Mouse (Mus musculus): ENCODE measurements around the gene Cpsf4. TPM values are rescaled to one million over a fixed set of nuclear protein-coding genes. Genes with fewer than 3 reads are reported as not detected.

Gene Cpsf4
- polyA plus RNA-seq, 1 experiment from 2014 or later, result 55.6 TPM

DNA sequence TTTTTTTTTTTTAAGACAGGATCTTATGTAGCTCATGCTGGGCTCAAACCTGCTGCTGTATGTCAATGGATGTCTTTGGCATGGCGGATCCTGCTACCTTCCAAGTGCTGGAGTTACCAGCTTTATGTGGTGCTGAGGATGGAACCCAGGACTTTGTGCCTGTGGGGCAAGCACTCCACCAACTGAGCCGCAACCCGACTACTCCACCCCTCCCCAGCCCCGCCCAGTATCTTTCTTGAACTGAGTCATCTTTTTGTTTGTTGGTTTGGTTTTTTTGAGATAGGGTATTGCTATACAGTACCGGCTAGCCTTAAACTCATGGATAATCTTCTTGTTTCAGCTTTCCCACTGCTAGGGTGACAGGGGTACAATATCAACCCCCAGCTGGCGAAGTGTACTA, 22.4 kb downstream of the Cpsf4 start:
- Histone ChIP-seq H3K4me1 (peaks cover 19% of the 10 kb centered on the region), H3K4me3 (no peak overlapping the region; the same call in 1 of the 2 replicates), H3K27ac (no peak overlapping the region), H3K36me3 (peaks cover 50% of the 10 kb centered on the region), H3K27me3 (no peaks in the 10 kb centered on the region), H3K9ac (no peak overlapping the region), H3K4me2 (replicated peaks) (peak overlapping the region; percentile 83; the same call in 1 of the 2 replicates), H3K9me3 (no peaks in the 10 kb centered on the region)
- WGBS, result 94% methylated on average over 6 of the region's 6 CpGs
- no peak for ATAC-seq (ENCODE audit: low FRiP score, low read depth)

DNA sequence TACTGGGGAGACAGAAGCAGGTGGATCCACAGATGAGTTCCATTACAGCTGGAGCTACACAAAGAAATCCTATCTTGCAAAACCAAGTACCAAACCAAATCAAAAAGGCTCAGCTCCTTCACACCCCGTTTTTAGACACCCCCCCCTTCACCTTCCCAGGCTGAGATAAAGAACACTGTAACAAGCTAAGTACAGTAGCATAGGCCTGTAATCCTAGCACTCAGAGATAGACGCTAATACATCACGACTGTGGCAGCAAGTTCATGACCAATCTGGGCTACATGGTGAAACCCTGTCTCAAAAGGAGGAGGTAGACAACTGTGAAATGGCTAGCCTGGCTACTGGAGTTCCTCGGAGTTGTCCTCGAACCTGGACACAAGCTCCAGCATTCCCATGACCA, 23.4 kb downstream of the Cpsf4 start:
- Histone ChIP-seq H3K4me2 (replicated peaks) (peak overlapping the region; percentile 83), H3K4me1 (peaks cover 19% of the 10 kb centered on the region), H3K9ac (peak overlapping the region; percentile 98), H3K27ac (no peak overlapping the region), H3K36me3 (peaks cover 52% of the 10 kb centered on the region), H3K9me3 (no peaks in the 10 kb centered on the region), H3K27me3 (no peaks in the 10 kb centered on the region), H3K4me3 (peak overlapping the region; percentile 93)
- WGBS, result 54% methylated on average over 5 of the region's 5 CpGs
- no peak for ATAC-seq (ENCODE audit: low FRiP score, low read depth)

DNA sequence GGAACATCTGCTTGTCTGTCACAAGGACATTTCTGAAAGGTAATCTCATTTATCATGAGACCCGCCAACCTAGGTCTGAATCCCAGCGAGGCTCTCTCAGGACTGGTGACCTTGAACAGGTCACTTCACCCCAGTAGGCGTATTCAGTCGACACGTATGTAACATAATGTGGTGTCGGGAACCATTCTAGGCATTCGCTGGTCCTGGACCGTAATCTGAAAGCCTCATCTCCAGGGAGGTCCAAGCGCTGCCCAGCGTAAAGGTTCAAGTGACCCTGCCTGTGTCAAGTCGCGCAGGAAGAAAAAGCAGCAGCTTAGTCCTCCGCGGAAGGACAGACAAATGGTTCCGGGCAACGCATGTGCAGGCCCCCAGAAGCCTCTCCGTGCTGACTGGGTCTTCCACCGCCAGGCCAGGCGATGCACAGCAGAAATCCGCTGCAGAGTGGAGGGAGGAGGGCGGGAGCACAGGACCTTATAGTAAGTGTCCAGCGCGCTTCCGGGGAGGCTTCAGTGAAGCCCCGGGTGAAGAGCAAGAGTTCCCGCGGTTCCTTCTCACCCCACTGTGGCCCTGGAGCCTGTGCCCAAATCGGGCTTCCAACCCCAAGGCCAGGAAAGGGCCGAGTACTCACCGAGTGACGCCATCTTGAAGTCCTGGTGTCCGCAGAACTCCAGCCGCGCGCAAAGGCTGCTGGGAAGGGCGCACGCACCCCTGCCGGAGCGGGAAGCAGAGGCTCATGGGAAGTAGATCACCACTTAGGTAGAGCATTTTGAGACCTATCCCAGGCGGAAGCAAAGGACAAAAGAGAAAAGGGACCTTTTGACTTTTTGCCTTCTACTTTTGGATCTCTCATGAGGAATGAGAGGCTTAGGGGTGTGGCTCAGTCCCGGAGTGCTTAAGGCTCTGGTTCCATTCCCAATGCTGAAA, 24.1 kb downstream of the Cpsf4 start:
- Histone ChIP-seq H3K36me3 (peaks cover 52% of the 10 kb centered on the region), H3K4me3 (peak overlapping the region; percentile 93), H3K9ac (peak overlapping the region; percentile 98), H3K27me3 (no peaks in the 10 kb centered on the region), H3K9me3 (no peaks in the 10 kb centered on the region), H3K4me2 (replicated peaks) (peak overlapping the region; percentile 83), H3K27ac (peak overlapping the region; percentile 74), H3K4me1 (peaks cover 19% of the 10 kb centered on the region)
- ATAC-seq (ENCODE audit: low FRiP score, low read depth), result peak; percentile 90
- under 1% methylated on average over 41 of the region's 41 CpGs for WGBS

DNA sequence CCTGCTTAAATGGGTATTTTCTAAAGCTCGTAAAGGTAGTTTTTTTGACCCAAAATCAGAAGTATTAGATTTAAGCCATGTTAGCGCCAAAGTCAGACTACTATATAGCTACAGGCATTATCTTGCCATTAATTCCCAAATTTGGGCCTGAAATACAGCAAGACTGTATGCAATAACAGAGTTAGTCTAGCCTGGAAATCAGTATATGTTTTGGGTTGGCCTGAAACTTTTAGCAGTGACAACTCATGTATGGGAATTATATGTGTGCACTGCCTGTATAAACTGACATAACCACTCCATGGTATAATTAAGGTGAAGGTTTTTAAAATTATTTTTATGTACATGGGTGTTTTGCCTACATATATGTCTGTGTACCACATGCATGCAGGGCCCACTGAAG, 24.9 kb downstream of the Cpsf4 start, which contains the start of gene Atp5j2:
Gene Atp5j2 (minus strand): TSS at position 101 of the 400 bp plus-strand sequence.
- Histone ChIP-seq H3K4me1 (peaks cover 19% of the 10 kb centered on the region), H3K4me3 (peak within 1 kb of the TSS; percentile 93), H3K9ac (peak within 1 kb of the TSS; percentile 98), H3K36me3 (peaks cover 47% of the 10 kb centered on the region), H3K9me3 (no peaks in the 10 kb centered on the region), H3K27ac (peak within 1 kb of the TSS; percentile 74), H3K27me3 (no peaks in the 10 kb centered on the region), H3K4me2 (replicated peaks) (peak within 1 kb of the TSS; percentile 83)
- 90% methylated on average over 2 of the region's 2 CpGs for WGBS
- ATAC-seq (ENCODE audit: low FRiP score, low read depth), result no peak

DNA sequence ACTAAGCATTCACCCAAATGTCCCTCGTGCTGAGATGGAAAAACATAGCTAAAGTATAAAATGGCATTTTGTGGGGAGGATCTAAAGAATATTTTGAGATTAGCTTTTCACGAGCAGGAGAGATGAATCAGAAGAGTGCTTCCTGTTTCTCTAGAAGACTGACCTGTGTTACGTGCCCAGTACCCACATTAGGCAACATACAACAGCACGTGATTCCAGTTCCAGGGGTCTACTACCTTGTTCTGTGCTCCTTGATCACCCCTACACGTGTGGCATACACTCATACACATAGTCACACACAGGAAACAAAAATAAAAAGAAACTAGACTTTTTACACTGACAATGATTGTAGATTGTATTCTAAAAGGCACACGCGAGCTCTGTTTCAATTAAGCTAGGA, 33.4 kb downstream of the Cpsf4 start:
- peaks cover 21% of the 10 kb centered on the region for H3K36me3 ChIP-seq
- WGBS, result 76% methylated on average over 7 of the region's 7 CpGs
- peaks cover 16% of the 10 kb centered on the region for H3K4me1 ChIP-seq
- peak overlapping the region; percentile 69 for H3K4me3 ChIP-seq
- no peak overlapping the region for H3K27ac ChIP-seq
- ATAC-seq (ENCODE audit: low FRiP score, low read depth), result no peak
- H3K9ac ChIP-seq, result no peak overlapping the region
- H3K27me3 ChIP-seq, result no peaks in the 10 kb centered on the region
- H3K4me2 ChIP-seq (replicated peaks), result peak overlapping the region; percentile 97
- no peaks in the 10 kb centered on the region for H3K9me3 ChIP-seq

DNA sequence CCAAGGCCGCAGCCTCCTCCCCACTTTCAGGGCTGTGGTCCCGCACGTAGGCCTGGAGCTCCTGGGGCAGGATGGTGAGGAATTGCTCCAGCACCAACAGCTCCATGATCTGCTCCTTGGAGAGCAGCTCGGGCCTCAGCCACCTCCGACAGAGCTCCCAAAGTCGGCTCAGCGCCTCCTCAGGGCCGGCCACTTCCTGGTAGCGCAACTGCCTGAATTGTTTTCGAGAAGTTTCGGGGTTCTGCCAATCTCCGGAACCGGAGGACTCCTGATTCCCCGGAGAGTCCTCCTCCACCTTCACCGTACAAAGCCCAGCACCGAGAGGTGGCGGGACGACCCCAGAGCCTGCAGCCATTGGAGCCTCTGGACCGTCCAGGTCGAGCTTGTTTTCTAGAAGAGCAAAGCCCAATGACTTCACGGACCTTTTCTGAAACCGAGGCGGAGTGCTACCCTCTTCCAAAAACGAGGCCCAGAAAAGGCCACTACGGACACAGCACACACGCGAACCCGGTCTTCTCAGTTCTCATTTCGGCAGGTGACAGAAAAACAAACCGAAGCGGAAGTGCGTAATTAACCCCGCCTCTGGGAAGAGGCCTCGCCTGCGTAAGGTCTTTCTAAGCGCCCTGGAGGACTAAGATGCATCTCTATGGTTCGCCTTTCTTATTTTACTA, 34.4 kb downstream of the Cpsf4 start, which contains the start of gene Zkscan14:
Gene Zkscan14 (minus strand): TSS at position 548 of the 671 bp plus-strand sequence.
- Histone ChIP-seq H3K27me3 (no peaks in the 10 kb centered on the region), H3K4me2 (replicated peaks) (peak within 1 kb of the TSS; percentile 97), H3K27ac (no peak within 1 kb of the TSS; the same call in 1 of the 2 replicates), H3K36me3 (peaks cover 10% of the 10 kb centered on the region), H3K9me3 (no peaks in the 10 kb centered on the region), H3K9ac (peak within 1 kb of the TSS; percentile 86), H3K4me3 (peak within 1 kb of the TSS; percentile 69), H3K4me1 (peaks cover 25% of the 10 kb centered on the region)
- no peak; the same call in 1 of the 2 replicates for ATAC-seq (ENCODE audit: low FRiP score, low read depth)
- 1% methylated on average over 37 of the region's 37 CpGs for WGBS

DNA sequence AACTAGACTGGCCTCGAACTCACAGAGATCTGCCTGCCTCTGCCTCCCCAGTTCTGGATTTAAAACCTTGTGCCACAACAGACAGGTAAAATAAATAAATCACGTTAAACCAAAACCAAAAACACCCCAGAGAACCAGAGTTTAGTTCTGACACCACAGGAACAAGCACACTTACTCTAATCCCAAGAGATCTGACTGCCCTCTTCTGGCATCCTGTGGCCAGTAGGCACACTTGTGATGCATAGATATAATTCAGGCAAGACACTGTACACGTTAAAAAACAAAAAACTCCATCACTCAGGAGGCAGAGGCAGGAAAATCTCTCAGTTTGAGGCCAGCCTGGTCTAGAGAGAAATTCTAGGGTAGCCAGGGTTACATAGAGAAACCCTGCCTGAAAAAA, 35.4 kb downstream of the Cpsf4 start:
- H3K4me1 ChIP-seq, result peaks cover 25% of the 10 kb centered on the region
- 46% methylated on average over 3 of the region's 3 CpGs for WGBS
- no peak overlapping the region for H3K4me3 ChIP-seq
- no peak overlapping the region for H3K4me2 ChIP-seq (replicated peaks)
- no peak overlapping the region for H3K9ac ChIP-seq
- no peaks in the 10 kb centered on the region for H3K9me3 ChIP-seq
- no peak overlapping the region for H3K27ac ChIP-seq
- no peak for ATAC-seq (ENCODE audit: low FRiP score, low read depth)
- no peaks in the 10 kb centered on the region for H3K27me3 ChIP-seq
- peaks cover 18% of the 10 kb centered on the region for H3K36me3 ChIP-seq

DNA sequence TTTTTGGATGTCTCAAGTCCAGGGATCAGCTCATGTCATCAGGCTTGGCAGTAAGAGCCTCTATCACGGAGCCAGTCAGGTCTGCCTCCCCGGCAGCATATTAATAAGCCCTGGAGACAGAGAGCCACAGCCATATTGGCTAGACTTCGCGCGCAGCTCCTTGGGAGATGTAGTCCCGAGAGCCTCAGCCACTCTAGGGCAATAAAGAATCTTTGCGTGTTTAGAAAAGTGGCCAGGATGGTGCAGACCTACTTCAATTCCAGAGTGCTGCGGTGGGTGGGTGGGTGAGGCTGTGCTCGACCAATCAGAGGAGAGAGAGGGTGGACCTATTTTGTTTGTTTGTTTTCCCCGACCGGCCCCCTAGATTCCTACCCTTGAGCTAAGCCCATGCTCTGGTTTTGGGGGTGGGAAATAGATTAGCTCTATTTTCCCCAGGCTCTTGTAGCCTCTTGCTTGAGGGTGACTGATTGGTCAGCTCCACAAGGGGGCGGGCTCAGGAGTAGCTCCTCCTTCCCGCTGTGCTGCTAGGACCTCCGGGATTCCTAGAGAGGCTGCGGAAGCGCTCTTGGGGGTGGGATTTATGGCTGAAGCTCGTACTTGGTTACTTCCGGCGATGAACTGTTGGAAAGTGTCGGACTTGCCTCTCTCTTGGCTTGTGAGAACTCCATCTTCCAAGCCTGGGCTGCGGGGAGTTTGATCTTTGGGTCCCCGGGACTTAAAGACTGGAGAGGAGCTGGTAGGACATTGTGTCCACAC, 37.1 kb downstream of the Cpsf4 start, which contains the start of gene Zkscan5:
Gene Zkscan5 (plus strand): TSS at position 627 of the 756 bp plus-strand sequence.
- Histone ChIP-seq H3K4me2 (replicated peaks) (peak within 1 kb of the TSS; percentile 72), H3K27me3 (no peaks in the 10 kb centered on the region), H3K4me3 (peak within 1 kb of the TSS; percentile 52), H3K27ac (peak within 1 kb of the TSS; percentile 89), H3K9me3 (no peaks in the 10 kb centered on the region), H3K9ac (peak within 1 kb of the TSS; percentile 62), H3K36me3 (peaks cover 19% of the 10 kb centered on the region), H3K4me1 (peaks cover 25% of the 10 kb centered on the region)
- ATAC-seq (ENCODE audit: low FRiP score, low read depth), result peak; percentile 98
- whole genome bisulfite sequencing, result under 1% methylated on average over 22 of the region's 22 CpGs

DNA sequence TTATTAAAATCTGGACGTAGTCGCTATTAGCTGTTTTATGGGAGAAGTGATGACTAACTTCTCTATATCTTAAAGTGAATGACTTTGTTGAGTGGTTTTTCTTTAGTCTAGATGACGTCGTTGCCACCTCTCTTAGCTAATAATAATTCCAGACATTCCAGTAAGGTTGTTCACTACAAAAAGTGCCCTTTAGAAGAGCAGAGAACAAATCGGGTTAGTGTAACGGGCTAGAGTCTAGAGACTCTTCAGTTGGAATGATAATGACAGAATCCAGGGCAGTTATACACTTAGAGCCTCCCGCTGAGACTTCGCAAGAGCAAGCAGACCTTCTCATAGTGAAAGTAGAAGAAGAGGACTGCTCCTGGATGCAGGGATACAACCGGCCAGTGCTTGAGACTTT, 38.0 kb downstream of the Cpsf4 start:
- ATAC-seq (ENCODE audit: low FRiP score, low read depth), result no peak
- H3K9me3 ChIP-seq, result no peaks in the 10 kb centered on the region
- H3K4me2 ChIP-seq (replicated peaks), result peak overlapping the region; percentile 72
- peak overlapping the region; percentile 62 for H3K9ac ChIP-seq
- H3K36me3 ChIP-seq, result peaks cover 27% of the 10 kb centered on the region
- WGBS, result 19% methylated on average over 9 of the region's 9 CpGs
- peak overlapping the region; percentile 52 for H3K4me3 ChIP-seq
- H3K27me3 ChIP-seq, result no peaks in the 10 kb centered on the region
- H3K27ac ChIP-seq, result no peak overlapping the region
- H3K4me1 ChIP-seq, result peaks cover 25% of the 10 kb centered on the region

DNA sequence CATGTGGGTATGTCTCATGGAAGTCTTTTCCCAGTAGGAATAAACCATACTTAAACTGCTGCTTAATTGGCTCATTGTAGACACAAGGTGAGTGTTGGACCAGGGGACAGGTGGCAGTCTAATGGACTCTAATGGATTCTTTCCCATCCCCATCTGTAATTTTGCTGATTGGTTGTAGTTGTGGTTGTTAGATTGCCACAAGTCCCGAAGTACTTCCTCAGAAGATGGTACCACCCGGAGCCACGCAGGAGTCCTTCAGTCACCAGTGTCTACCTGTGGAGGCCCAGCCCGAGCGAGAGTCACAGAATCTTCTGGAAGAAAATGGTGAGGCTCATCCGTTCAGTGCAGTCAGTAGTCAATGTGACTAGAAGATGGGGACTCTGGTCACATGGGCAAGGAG, 40.4 kb downstream of the Cpsf4 start:
- no peak overlapping the region for H3K27ac ChIP-seq
- WGBS, result 97% methylated on average over 6 of the region's 6 CpGs
- no peaks in the 10 kb centered on the region for H3K9me3 ChIP-seq
- peaks cover 48% of the 10 kb centered on the region for H3K36me3 ChIP-seq
- no peaks in the 10 kb centered on the region for H3K27me3 ChIP-seq
- no peak overlapping the region for H3K4me2 ChIP-seq (replicated peaks)
- peaks cover 13% of the 10 kb centered on the region for H3K4me1 ChIP-seq
- ATAC-seq (ENCODE audit: low FRiP score, low read depth), result no peak
- H3K9ac ChIP-seq, result no peak overlapping the region
- no peak overlapping the region for H3K4me3 ChIP-seq

DNA sequence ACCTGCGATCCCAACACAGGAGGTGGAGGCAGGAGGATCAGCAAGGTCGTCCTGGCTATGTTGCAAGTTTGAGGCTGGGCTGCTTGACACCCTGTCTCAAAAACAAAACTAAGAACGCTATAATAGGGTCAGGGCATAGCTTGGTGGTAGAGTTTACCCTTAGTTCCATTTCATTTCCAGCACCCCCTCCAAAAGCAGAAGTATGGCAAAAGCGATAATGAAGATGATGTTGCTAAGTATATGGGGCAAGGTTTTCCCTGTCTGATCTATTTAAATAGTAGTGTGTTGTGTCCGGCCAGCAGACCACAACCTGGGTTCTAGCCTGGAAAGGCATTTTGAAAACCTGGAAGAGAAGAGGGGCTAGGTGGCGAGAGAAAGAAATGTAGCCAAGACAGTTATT, 40.9 kb downstream of the Cpsf4 start:
- WGBS, result 86% methylated on average over 6 of the region's 6 CpGs
- Histone ChIP-seq H3K27ac (no peak overlapping the region), H3K4me2 (replicated peaks) (no peak overlapping the region), H3K27me3 (no peaks in the 10 kb centered on the region), H3K4me3 (no peak overlapping the region), H3K4me1 (peaks cover 13% of the 10 kb centered on the region), H3K36me3 (peaks cover 54% of the 10 kb centered on the region), H3K9me3 (no peaks in the 10 kb centered on the region), H3K9ac (no peak overlapping the region)
- ATAC-seq (ENCODE audit: low FRiP score, low read depth), result no peak
